25 mouse cellular contexts compared by ENCODE assay signal in the genomic region with DNA sequence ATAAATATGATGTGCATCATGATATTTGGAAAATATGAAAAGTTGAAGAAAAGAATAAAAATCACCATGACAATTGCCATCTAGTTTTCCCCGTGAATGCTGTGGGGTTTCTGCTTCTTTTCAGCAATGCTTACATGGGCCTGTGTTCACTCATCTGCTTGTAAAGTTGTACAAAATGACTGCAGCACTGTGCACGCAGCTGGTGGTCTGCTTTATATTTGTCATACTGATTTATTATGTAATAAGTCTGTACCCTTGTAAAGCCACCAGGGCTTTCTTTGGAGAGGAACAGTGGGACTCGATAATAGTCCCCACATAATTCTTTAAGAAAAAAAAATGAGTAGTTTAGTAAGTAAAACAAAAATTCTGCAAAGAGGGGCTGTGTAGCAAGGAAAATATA.
DNase-seq lines count a peak whose midpoint lies in the region; ATAC-seq lines count a peak whose summit lies in the region.
"Had no signal": no experiment of that assay in that cellular context is flagged by ENCODE, and none has a peak within 500 bp of the region (broad histone marks: within the 10 kb centered on the region; RNA-seq: fewer than 3 reads in every experiment).

No protein-coding gene starts in this region.

- peaks cover 4% of the 10 kb centered on the region; the same call in 1 of the 2 replicates for H3K4me1 ChIP-seq in hindbrain, embryonic 15.5 days (replicated peaks)
- H3K4me1 ChIP-seq in hindbrain, embryonic 14.5 days (replicated peaks; ENCODE audit: control insufficient read depth, insufficient read depth, low read length) = peaks cover 5% of the 10 kb centered on the region; the same call in 1 of the 2 replicates
- peaks cover 6% of the 10 kb centered on the region; the same call in 1 of the 2 replicates for H3K4me1 ChIP-seq in neural tube, embryonic 13.5 days (replicated peaks)
- no peaks in the 10 kb centered on the region for H3K4me1 ChIP-seq in limb, embryonic 12.5 days (replicated peaks)
- H3K4me1 ChIP-seq: forebrain, embryonic 10.5 days; heart, embryonic 10.5 days; intestine, embryonic 15.5 days had no signal

- no peaks in the 10 kb centered on the region for H3K9me3 ChIP-seq in hindbrain, embryonic 15.5 days
- H3K9me3 ChIP-seq in hindbrain, embryonic 14.5 days (ENCODE audit: control insufficient read depth, low read length) = no peaks in the 10 kb centered on the region
- H3K9me3 ChIP-seq in neural tube, embryonic 13.5 days = no peaks in the 10 kb centered on the region
- H3K9me3 ChIP-seq in limb, embryonic 12.5 days = no peaks in the 10 kb centered on the region
- H3K9me3 ChIP-seq: forebrain, embryonic 10.5 days; forebrain, embryonic 13.5 days; heart, embryonic 10.5 days; heart, embryonic 13.5 days; intestine, embryonic 15.5 days had no signal

- H3K9ac ChIP-seq in hindbrain, embryonic 15.5 days = no peak overlapping the region
- no peak overlapping the region for H3K9ac ChIP-seq in hindbrain, embryonic 14.5 days
- H3K9ac ChIP-seq in neural tube, embryonic 13.5 days = no peak overlapping the region
- H3K9ac ChIP-seq in limb, embryonic 12.5 days (replicated peaks) = no peak overlapping the region
- H3K9ac ChIP-seq: forebrain, embryonic 13.5 days; heart, embryonic 13.5 days; intestine, embryonic 15.5 days had no signal

- no peak overlapping the region for H3K27ac ChIP-seq in hindbrain, embryonic 15.5 days (replicated peaks)
- H3K27ac ChIP-seq in hindbrain, embryonic 14.5 days = no peak overlapping the region
- no peak overlapping the region for H3K27ac ChIP-seq in neural tube, embryonic 13.5 days (replicated peaks)
- no peak overlapping the region for H3K27ac ChIP-seq in limb, embryonic 12.5 days
- H3K27ac ChIP-seq: forebrain, embryonic 10.5 days; forebrain, embryonic 13.5 days; heart, adult 2 months; heart, embryonic 10.5 days; heart, embryonic 13.5 days; intestine, embryonic 15.5 days had no signal

- 0 out of 2 replicates have a peak, but pooled peaks have one; percentile 45 for ATAC-seq in hindbrain, embryonic 15.5 days (ENCODE audit: low FRiP score, low read depth)
- ATAC-seq in hindbrain, embryonic 14.5 days (ENCODE audit: low FRiP score) = no peak
- ATAC-seq in neural tube, embryonic 13.5 days (ENCODE audit: low read depth) = 0 out of 2 replicates have a peak, but pooled peaks have one; percentile 67
- ATAC-seq in limb, embryonic 12.5 days (ENCODE audit: insufficient number of reproducible peaks, insufficient read depth, low FRiP score, low TSS enrichment, low read depth) = peak; percentile 52; the same call in 1 of the 2 replicates
- ATAC-seq: CD4-positive, CD25-positive, alpha-beta regulatory T cell, adult 4 months; forebrain, embryonic 13.5 days; forebrain, embryonic 16.5 days; hindbrain, embryonic 16.5 days; intestine, embryonic 15.5 days had no signal

- no peak overlapping the region for H3K4me2 ChIP-seq in hindbrain, embryonic 15.5 days
- no peak overlapping the region for H3K4me2 ChIP-seq in hindbrain, embryonic 14.5 days (replicated peaks)
- no peak overlapping the region for H3K4me2 ChIP-seq in neural tube, embryonic 13.5 days
- no peak overlapping the region for H3K4me2 ChIP-seq in limb, embryonic 12.5 days
- H3K4me2 ChIP-seq: forebrain, embryonic 13.5 days; heart, embryonic 13.5 days; intestine, embryonic 15.5 days had no signal

- WGBS in hindbrain, embryonic 15.5 days = 52% methylated on average over 3 of the region's 3 CpGs
- 54% methylated on average over 3 of the region's 3 CpGs for WGBS in hindbrain, embryonic 14.5 days
- 27% methylated on average over 3 of the region's 3 CpGs for WGBS in neural tube, embryonic 13.5 days
- 20% methylated on average over 3 of the region's 3 CpGs for WGBS in limb, embryonic 12.5 days

- H3K4me3 ChIP-seq in hindbrain, embryonic 15.5 days = no peak overlapping the region
- no peak overlapping the region for H3K4me3 ChIP-seq in hindbrain, embryonic 14.5 days (replicated peaks; ENCODE audit: low read length)
- no peak overlapping the region for H3K4me3 ChIP-seq in neural tube, embryonic 13.5 days
- no peak overlapping the region for H3K4me3 ChIP-seq in limb, embryonic 12.5 days (replicated peaks)
- H3K4me3 ChIP-seq: forebrain, embryonic 10.5 days; forebrain, embryonic 13.5 days; heart, adult 2 months; heart, embryonic 10.5 days; heart, embryonic 13.5 days; intestine, embryonic 15.5 days had no signal

- DNase-seq in hindbrain, embryonic 14.5 days (ENCODE audit: low spot score) = no peak
- DNase-seq in neural tube, embryonic 10.5 days (ENCODE audit: extremely low spot score, low spot score) = no peak
- no peak for DNase-seq in kidney, postnatal 10 days
- DNase-seq: adrenal gland, adult 2 months; adrenal gland, postnatal 14 days; cerebellum, adult 11 months; cerebellum, adult 2 months; cerebellum, adult 9-11 months; cerebellum, postnatal 25 days; gastrocnemius, postnatal 10 days; gastrocnemius, postnatal 36 days; heart, adult 2 months; heart, postnatal 14 days; heart, postnatal 4 days had no signal

- no peaks in the 10 kb centered on the region for H3K27me3 ChIP-seq in hindbrain, embryonic 15.5 days
- H3K27me3 ChIP-seq in hindbrain, embryonic 14.5 days (ENCODE audit: control insufficient read depth, insufficient read depth, low read length) = no peaks in the 10 kb centered on the region
- H3K27me3 ChIP-seq in neural tube, embryonic 13.5 days = no peaks in the 10 kb centered on the region
- H3K27me3 ChIP-seq in limb, embryonic 12.5 days = no peaks in the 10 kb centered on the region
- H3K27me3 ChIP-seq: forebrain, embryonic 13.5 days; heart, embryonic 13.5 days; intestine, embryonic 15.5 days had no signal

- H3K36me3 ChIP-seq in hindbrain, embryonic 15.5 days = no peaks in the 10 kb centered on the region
- no peaks in the 10 kb centered on the region for H3K36me3 ChIP-seq in hindbrain, embryonic 14.5 days (replicated peaks; ENCODE audit: control insufficient read depth, insufficient read depth)
- no peaks in the 10 kb centered on the region for H3K36me3 ChIP-seq in neural tube, embryonic 13.5 days
- no peaks in the 10 kb centered on the region for H3K36me3 ChIP-seq in limb, embryonic 12.5 days
- H3K36me3 ChIP-seq: forebrain, embryonic 10.5 days; heart, embryonic 10.5 days; heart, embryonic 13.5 days; intestine, embryonic 15.5 days had no signal
